Mouse (Mus musculus): ENCODE data around the gene Ppp2r1a.

- TF ChIP-seq CTCF (IDR thresholded peaks at IDR 0.05; ENCODE audit: low read depth) (no peak), EP300 (optimal IDR thresholded peaks at IDR 0.05) (no peak)
Observed at GRCm38 (mm10) chr17:20946026-20946565, 985 bp downstream of the Ppp2r1a start.

All from stomach, postnatal 0 days (tissue).